Mouse (Mus musculus): ENCODE measurements at regions not wholly inside any gene's neighbourhood (a gene's known extent, or its start where the extent isn't known, plus 50 kb on each side); places are given as distances from the start of the nearest gene placed in this dataset.
"Not testable (repeated sequence)": the region's sequence is repeated elsewhere in the genome, so short reads cannot be mapped to it uniquely, and the experiment has no call there.

- H3K36me3 ChIP-seq (ENCODE audit: control insufficient read depth, insufficient read depth): no peaks in the 10 kb centered on the region
- no peaks in the 10 kb centered on the region for H3K9me3 ChIP-seq (ENCODE audit: control insufficient read depth)
- no peaks in the 10 kb centered on the region for H3K4me1 ChIP-seq (replicated peaks; ENCODE audit: control insufficient read depth, insufficient read depth, low read length)
- no peak overlapping the region for H3K27ac ChIP-seq (ENCODE audit: low read depth, low read length)
- no peaks in the 10 kb centered on the region for H3K27me3 ChIP-seq (replicated peaks; ENCODE audit: control insufficient read depth, insufficient read depth, low read length)
- no peak for TF ChIP-seq CTCF (IDR thresholded peaks at IDR 0.05; ENCODE audit: low read depth)
- 89% methylated on average over 2 of the region's 2 CpGs for WGBS
- no peak overlapping the region for H3K4me3 ChIP-seq (ENCODE audit: low read depth, low read length)
- ATAC-seq: no peak
- no peak overlapping the region for H3K9ac ChIP-seq (ENCODE audit: low read depth, low read length)
- no peak overlapping the region for H3K4me2 ChIP-seq (replicated peaks; ENCODE audit: low read depth)
Measured at GRCm38 (mm10) chr6:68852286-68852685, 1316.7 kb upstream of the Tacstd2 start.

- ATAC-seq: no peak
- Histone ChIP-seq H3K4me2 (replicated peaks; ENCODE audit: low read depth) (no peak overlapping the region), H3K27ac (ENCODE audit: low read depth, low read length) (no peak overlapping the region), H3K9ac (ENCODE audit: low read depth, low read length) (no peak overlapping the region), H3K9me3 (ENCODE audit: control insufficient read depth) (no peaks in the 10 kb centered on the region), H3K4me1 (replicated peaks; ENCODE audit: control insufficient read depth, insufficient read depth, low read length) (no peaks in the 10 kb centered on the region), H3K36me3 (ENCODE audit: control insufficient read depth, insufficient read depth) (no peaks in the 10 kb centered on the region), H3K4me3 (ENCODE audit: low read depth, low read length) (no peak overlapping the region), H3K27me3 (replicated peaks; ENCODE audit: control insufficient read depth, insufficient read depth, low read length) (no peaks in the 10 kb centered on the region)
- no peak for TF ChIP-seq CTCF (IDR thresholded peaks at IDR 0.05; ENCODE audit: low read depth)
- 53% methylated on average over 1 of the region's 1 CpGs for WGBS
Measured at GRCm38 (mm10) chr6:68835186-68835585, 1299.6 kb upstream of the Tacstd2 start.

GRCm38 (mm10) chr6:68834633-68835032 lies 1299.0 kb upstream of the Tacstd2 start:
- H3K9ac ChIP-seq (ENCODE audit: low read depth, low read length): no peak overlapping the region
- no peak overlapping the region for H3K4me2 ChIP-seq (replicated peaks; ENCODE audit: low read depth)
- H3K36me3 ChIP-seq (ENCODE audit: control insufficient read depth, insufficient read depth): no peaks in the 10 kb centered on the region
- WGBS: 74% methylated on average over 4 of the region's 4 CpGs
- no peak overlapping the region for H3K4me3 ChIP-seq (ENCODE audit: low read depth, low read length)
- no peak for ATAC-seq
- no peak for TF ChIP-seq CTCF (IDR thresholded peaks at IDR 0.05; ENCODE audit: low read depth)
- no peak overlapping the region for H3K27ac ChIP-seq (ENCODE audit: low read depth, low read length)
- no peaks in the 10 kb centered on the region for H3K27me3 ChIP-seq (replicated peaks; ENCODE audit: control insufficient read depth, insufficient read depth, low read length)
- H3K9me3 ChIP-seq (ENCODE audit: control insufficient read depth): no peaks in the 10 kb centered on the region
- no peaks in the 10 kb centered on the region for H3K4me1 ChIP-seq (replicated peaks; ENCODE audit: control insufficient read depth, insufficient read depth, low read length)

GRCm38 (mm10) chr6:68828460-68828859 lies 1292.9 kb upstream of the Tacstd2 start:
- not testable (repeated sequence) for H3K27me3 ChIP-seq (replicated peaks; ENCODE audit: control insufficient read depth, insufficient read depth, low read length); H3K9me3 ChIP-seq (ENCODE audit: control insufficient read depth); ATAC-seq; H3K4me2 ChIP-seq (replicated peaks; ENCODE audit: low read depth); H3K9ac ChIP-seq (ENCODE audit: low read depth, low read length); H3K27ac ChIP-seq (ENCODE audit: low read depth, low read length); H3K4me3 ChIP-seq (ENCODE audit: low read depth, low read length); H3K36me3 ChIP-seq (ENCODE audit: control insufficient read depth, insufficient read depth); H3K4me1 ChIP-seq (replicated peaks; ENCODE audit: control insufficient read depth, insufficient read depth, low read length)
- 77% methylated on average over 1 of the region's 1 CpGs for WGBS

GRCm38 (mm10) chr6:68813346-68813745 lies 1277.8 kb upstream of the Tacstd2 start:
- ATAC-seq: no peak
- H3K36me3 ChIP-seq (ENCODE audit: control insufficient read depth, insufficient read depth): no peaks in the 10 kb centered on the region
- no peak for TF ChIP-seq CTCF (IDR thresholded peaks at IDR 0.05; ENCODE audit: low read depth)
- no peaks in the 10 kb centered on the region for H3K4me1 ChIP-seq (replicated peaks; ENCODE audit: control insufficient read depth, insufficient read depth, low read length)
- no peaks in the 10 kb centered on the region for H3K9me3 ChIP-seq (ENCODE audit: control insufficient read depth)
- no peak overlapping the region for H3K9ac ChIP-seq (ENCODE audit: low read depth, low read length)
- WGBS: 81% methylated on average over 3 of the region's 3 CpGs
- H3K4me2 ChIP-seq (replicated peaks; ENCODE audit: low read depth): no peak overlapping the region
- no peak overlapping the region for H3K4me3 ChIP-seq (ENCODE audit: low read depth, low read length)
- H3K27ac ChIP-seq (ENCODE audit: low read depth, low read length): no peak overlapping the region
- H3K27me3 ChIP-seq (replicated peaks; ENCODE audit: control insufficient read depth, insufficient read depth, low read length): no peaks in the 10 kb centered on the region

GRCm38 (mm10) chr6:68799205-68799604 lies 1263.6 kb upstream of the Tacstd2 start:
- not testable (repeated sequence) for H3K4me2 ChIP-seq (replicated peaks; ENCODE audit: low read depth); H3K4me3 ChIP-seq (ENCODE audit: low read depth, low read length); ATAC-seq; H3K9ac ChIP-seq (ENCODE audit: low read depth, low read length); H3K27ac ChIP-seq (ENCODE audit: low read depth, low read length); H3K4me1 ChIP-seq (replicated peaks; ENCODE audit: control insufficient read depth, insufficient read depth, low read length); H3K27me3 ChIP-seq (replicated peaks; ENCODE audit: control insufficient read depth, insufficient read depth, low read length); H3K9me3 ChIP-seq (ENCODE audit: control insufficient read depth); H3K36me3 ChIP-seq (ENCODE audit: control insufficient read depth, insufficient read depth)
- 90% methylated on average over 16 of the region's 19 CpGs for WGBS

- Histone ChIP-seq H3K4me3 (ENCODE audit: low read depth, low read length) (no peak overlapping the region), H3K9ac (ENCODE audit: low read depth, low read length) (no peak overlapping the region), H3K27ac (ENCODE audit: low read depth, low read length) (no peak overlapping the region), H3K9me3 (ENCODE audit: control insufficient read depth) (no peaks in the 10 kb centered on the region), H3K36me3 (ENCODE audit: control insufficient read depth, insufficient read depth) (no peaks in the 10 kb centered on the region), H3K4me1 (replicated peaks; ENCODE audit: control insufficient read depth, insufficient read depth, low read length) (no peaks in the 10 kb centered on the region), H3K27me3 (replicated peaks; ENCODE audit: control insufficient read depth, insufficient read depth, low read length) (no peaks in the 10 kb centered on the region), H3K4me2 (replicated peaks; ENCODE audit: low read depth) (no peak overlapping the region)
- WGBS: 82% methylated on average over 2 of the region's 2 CpGs
- ATAC-seq: no peak
- TF ChIP-seq CTCF (IDR thresholded peaks at IDR 0.05; ENCODE audit: low read depth): no peak
Measured at GRCm38 (mm10) chr6:68771507-68771906, 1235.9 kb upstream of the Tacstd2 start.
